Mouse (Mus musculus) c-Kit-positive CD71-positive TER-119-negative erythroid progenitor cells, embryonic 14.5 days (primary cell): ENCODE data around the gene Trim41.

ENCODE experiments used
- DNase-seq: peaks from one replicate; pipeline ENCODE4 v3.0.0-alpha.2; 2013; ENCODE audit warnings: low read depth

The Trim41 gene

DNA sequence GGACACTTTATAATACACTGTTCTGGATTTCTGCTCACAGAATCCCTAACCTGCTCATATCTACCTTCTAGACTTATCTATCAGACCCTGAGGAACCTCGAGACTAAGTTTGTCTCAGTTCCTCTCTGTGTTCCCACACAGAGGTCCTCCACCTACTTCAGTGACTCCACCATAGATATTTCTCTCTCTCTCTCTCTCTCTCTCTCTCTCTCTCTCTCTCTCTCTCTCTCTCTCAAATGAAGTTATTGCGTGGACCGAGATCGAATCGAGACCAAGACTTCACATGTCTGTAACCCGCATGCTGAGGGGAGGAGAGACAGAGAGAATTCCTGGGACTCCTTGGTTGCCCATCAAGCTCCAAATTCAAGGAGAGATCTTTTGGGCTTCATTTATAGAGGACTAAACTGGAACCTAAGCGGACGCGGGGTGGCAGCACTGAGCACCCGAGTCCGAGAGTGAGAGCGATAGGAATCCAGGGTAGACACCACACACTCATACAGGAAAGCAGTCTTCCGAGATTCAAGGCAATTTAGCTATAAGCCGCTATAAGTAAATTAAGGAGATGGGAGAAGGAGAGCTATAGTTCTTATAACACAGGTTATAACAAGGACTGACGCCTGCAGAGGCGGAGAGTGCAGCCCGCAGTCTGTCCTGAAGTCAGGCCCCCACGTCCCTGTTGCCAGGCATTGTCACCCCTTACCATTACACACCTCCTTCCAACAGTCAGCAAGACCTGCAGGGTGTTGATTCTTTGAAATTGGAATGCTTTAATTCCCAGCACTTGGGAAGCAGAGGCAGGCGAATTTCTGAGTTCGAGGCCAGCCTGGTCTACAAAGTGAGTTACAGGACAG, 27.0 kb downstream of the Trim41 start:
- peak; percentile 85 for DNase-seq

GRCm38 (mm10) chr11:48789215-48789614, 27.9 kb downstream of the Trim41 start:
- DNase-seq = no peak

DNA sequence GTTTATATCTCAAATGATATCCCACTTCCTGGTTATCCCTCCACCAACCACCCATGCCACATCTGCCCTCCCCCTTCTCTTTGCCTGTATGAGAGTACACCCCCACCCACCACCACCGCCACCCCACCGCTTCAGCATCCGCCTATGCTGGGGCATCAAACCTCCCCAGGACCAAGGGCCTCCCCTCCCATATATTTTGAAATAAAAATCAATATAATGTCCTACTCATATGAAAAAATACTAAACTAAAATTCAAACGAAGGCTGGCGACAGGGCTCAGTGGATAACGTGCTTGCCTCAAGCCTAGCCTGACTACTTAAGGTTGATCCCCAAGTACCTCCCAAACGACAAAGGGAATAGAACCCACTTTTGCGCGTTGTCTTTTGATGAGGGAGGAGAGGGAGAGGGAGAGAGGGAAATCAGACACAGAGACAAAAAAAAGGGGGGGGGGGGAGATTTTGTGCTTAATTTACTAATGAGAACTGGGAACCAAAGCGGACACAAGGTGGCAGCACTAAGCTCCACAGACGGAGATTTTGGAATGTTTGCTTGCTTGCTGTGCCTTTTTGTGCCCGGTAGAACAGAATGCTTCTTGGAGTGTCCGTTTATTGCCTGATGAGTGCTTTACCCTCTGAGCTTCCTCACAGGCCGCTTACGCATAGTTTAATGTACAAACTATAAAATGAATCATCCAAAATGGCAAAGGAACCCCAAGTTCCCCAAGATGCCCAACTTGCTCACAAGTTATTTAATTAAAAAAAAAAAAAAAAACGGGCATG, 28.7 kb downstream of the Trim41 start:
- DNase-seq = peak; percentile 86

GRCm38 (mm10) chr11:48787455-48788211, 29.5 kb downstream of the Trim41 start:
- DNase-seq = no peak

- no peak for DNase-seq
These were observed 34.9 kb downstream of the Trim41 start for GRCm38 (mm10) chr11:48782243-48782642.

DNA sequence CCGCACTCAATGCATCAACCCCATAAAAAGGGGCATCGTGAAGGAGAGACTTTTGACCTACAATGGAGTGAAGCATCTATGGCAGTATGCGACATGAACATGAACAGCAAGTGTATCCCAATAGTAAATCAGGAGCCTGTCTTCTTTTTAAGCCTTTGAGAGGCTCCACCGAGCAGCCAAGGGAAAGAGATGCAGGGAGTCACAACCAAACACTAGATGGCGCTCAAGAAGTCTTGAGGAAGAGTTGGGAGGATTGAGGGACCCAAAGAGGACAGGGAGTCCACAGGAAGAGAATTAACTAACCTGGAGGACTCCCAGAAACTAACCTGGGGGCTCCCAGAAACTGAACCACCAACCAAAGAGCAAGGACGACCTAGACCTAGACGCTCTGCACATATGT, 37.7 kb downstream of the Trim41 start:
- DNase-seq = no peak

- no peak for DNase-seq
These were observed 39.9 kb downstream of the Trim41 start for GRCm38 (mm10) chr11:48777303-48777702.

DNA sequence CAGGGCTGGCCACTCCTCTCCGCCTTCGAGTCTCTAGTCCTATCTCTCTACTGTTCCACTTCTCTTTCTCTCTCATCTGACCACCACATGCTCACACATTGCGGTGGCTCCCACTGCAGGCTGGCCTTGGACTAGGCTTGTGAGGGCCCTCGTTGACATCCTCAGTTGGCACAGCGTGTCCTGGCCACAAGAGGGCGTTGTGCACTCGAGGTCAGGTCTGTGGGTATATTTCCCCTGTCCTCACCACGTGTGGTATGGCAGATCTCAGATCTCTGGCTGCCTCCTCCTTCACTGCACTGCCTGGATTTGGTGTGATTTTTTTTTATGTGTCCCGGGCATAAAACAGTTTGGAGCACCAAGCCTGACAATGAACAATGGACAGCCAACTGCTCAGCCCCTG, 40.5 kb downstream of the Trim41 start:
- no peak for DNase-seq

GRCm38 (mm10) chr11:48775483-48775882, 41.7 kb downstream of the Trim41 start:
- DNase-seq = peak; percentile 60

GRCm38 (mm10) chr11:48774443-48775298, 42.5 kb downstream of the Trim41 start:
- DNase-seq = peak; percentile 67

- DNase-seq = no peak
These were observed 45.5 kb downstream of the Trim41 start for GRCm38 (mm10) chr11:48771691-48772090.

GRCm38 (mm10) chr11:48767195-48767876, 49.8 kb downstream of the Trim41 start:
- no peak for DNase-seq

- no peak for DNase-seq
These were observed 53.0 kb downstream of the Trim41 start for GRCm38 (mm10) chr11:48764119-48764518.

- no peak for DNase-seq
These were observed 58.1 kb downstream of the Trim41 start for GRCm38 (mm10) chr11:48759021-48759420.
